Mouse (Mus musculus) kidney, postnatal 25 days (tissue): ENCODE data around the gene Morf4l1.

Experiments used
- DNase-seq, 2 experiments: peaks; one replicate each; pipeline ENCODE4 v3.0.0; 2021; ENCODE audit warnings: mixed read lengths in 2 of 2

Gene Morf4l1

DNA sequence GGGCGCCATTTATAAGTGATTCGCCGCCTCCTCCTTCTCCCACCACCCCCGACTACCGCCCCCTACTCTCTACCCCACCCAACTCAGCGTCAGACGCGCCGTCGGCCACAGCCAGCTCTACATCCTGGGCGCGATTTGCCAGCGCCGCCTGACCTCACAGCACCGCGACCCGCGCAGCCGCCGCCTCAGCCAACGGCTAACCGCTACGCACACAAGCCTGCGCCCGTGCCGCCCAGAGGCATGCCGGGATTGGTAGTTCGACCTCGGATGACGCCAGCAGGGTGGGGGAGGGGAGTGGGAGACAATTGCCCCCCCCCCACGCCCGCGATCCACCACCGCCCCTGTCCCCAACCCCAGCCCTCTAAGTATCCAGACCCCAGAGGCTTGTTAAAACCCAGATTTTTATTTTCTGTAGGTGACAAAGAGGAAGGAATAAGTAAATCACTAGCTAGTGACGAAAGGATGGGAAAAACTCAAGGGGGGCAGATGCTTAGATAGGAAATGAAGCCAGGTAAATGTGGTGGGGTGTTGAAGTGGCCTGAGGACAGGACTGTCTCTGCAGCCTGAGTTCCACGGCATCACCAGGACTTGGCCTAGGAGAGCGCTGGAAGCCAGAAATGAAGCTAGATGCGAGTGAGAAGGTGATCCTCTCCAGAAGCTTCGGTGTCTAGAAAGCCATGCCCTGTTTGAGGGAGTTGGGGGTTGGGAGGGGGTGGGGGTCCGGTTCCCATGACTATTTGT lies at the start of gene Morf4l1:
TSS of gene Morf4l1 (minus strand) at position 208 of the 741 bp plus-strand sequence.
- peak; percentile 97 to 99 for DNase-seq

DNA sequence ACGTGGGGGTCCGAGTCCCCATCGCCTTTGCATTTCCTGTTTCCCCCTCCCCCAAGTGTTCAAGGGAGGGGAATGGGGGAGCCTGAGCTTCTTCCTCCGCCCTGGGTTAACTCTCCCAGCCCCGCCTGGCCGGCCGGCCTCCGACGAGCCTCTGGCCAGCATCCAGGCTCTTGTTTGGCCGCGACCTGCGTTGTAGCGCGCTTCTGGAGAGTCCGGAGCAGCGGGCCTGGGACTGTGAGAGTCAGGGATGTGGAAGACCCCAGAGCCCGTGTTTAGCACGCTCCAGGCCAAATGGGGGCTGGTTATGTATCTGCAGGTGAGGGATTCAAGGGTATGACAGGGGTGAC lies 49.1 kb upstream of the Morf4l1 start:
- peak; percentile 59 to 63 for DNase-seq

DNA sequence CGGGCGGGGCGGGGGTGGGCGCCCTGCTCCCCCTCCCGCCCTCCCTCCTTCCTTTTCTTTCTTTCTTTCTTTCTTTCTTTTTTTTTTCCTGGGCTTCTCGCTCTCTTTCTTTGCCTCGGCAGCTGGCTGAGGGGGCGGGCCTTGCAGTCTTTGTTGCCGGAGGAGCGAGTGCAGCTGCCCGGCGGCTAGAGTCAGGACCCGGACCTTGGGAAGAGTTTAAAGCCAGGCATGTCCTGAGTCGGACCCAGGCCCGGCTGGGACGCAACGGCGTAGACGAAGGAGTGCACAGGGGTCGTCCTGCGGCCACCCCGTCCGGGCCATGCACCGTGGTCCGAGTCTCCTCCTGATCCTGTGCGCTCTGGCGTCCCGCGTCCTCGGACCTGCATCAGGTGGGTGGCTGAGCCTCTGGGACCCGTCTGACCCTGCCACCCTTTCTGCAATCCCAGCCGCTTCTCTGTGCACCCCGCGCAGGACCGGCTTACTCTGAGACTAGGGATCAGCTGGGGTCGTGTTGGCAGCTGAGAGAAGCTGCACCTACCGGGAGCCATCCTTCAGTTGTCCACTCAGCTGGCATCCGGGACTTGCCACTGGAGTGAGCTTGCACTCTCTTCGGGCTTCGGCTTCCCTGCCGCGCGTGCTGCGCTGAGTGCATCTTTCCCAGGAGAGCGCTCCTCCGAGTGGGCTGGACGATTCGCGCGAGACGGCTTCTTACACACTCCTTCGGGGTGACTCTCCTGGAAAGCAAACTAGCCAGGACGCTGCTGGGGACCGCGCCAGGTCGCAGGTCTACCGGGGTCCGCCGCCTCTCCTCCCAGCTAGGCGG lies 48.6 kb upstream of the Morf4l1 start, which contains the start of gene Adamts7:
TSS of gene Adamts7 (plus strand) at position 144 of the 823 bp plus-strand sequence.
- peak; percentile 40 to 66 for DNase-seq

DNA sequence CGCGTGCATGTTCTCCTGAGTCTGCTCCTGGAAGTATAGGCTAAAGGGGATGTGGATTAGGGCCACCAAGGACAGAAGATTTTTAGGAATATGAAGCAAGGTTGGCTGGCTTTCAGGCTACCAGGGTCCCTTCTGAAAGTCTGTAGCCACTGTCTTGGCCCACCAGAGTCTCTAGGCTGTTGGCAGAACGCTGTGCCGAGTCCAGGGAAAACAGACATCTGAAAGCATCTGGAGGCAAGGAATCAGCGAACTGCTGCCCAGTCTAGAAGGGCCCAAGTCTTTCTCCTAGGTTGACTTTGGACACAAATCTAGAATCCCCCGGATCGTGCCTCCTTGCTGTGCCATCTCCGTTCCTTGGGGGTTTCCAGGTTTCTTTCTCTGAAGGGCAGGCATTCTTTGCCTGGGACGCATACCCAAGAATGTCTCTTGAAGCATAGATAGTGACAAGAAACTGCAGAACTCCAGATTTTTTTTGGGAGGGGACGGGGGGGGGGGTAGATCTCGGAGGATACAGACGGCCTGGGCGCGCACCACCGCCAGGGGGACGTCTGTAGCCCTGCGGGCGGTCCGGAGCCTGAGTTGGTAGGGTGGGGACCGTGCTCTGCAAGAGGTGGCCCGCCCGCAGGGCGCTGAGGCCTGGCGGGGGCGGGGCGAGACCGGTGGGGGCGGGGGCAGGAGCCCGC lies 47.8 kb upstream of the Morf4l1 start:
- DNase-seq = peak; percentile 72 to 83

DNA sequence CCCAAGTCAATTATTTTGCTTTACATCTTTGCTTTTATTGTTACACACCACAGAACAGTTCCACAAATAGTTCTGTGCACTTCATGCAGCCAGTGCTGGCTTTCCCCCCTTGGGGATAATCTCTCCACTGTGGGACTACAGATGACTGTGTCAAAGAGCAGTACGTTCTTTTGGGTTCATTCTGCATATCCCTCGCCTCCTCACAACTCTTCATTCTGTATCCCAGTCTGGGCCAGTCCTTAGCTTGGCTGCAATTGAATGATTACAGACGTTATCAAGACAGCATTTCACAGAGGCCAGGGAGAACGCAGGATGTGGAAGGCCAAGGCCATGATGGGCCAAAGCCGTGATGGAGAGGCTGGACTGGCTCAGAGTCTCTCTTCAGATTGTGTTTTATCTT lies 32.3 kb upstream of the Morf4l1 start:
- DNase-seq = no peak

DNA sequence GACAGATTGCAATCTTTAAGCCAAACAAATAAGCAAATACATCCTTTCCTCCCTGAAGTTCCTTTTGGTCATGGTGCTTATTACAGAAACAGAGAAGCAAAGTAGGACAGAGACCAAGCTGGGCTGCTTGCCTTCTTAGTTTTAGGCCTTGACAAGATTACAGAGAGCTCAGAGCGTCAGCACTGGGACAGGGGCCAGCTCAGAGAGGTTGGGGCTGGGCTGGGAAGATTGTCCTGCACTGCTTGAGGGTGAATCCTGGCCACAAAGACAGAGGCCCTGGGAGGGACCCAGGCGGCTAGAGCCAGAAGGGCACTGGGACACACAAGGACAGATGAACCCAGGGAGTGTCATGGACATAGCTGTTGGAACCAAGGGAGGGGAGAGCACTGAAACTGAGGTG lies 31.2 kb upstream of the Morf4l1 start:
- DNase-seq = peak; percentile 37 to 54

DNA sequence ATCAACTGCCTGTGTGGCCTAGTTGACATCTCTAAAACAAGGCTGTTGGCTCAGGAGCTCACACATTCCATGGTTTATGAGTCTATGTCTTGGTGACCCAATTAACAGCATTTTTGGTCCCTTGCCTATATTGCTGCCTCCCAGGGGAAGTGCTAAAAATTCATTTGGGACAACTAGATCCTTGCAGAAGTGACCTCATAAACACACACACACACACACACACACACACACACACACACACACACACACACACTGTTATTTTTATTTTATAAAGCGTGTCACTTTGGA lies 22.0 kb upstream of the Morf4l1 start:
- peak in 1 of 2 experiments; percentile 50 for DNase-seq

DNA sequence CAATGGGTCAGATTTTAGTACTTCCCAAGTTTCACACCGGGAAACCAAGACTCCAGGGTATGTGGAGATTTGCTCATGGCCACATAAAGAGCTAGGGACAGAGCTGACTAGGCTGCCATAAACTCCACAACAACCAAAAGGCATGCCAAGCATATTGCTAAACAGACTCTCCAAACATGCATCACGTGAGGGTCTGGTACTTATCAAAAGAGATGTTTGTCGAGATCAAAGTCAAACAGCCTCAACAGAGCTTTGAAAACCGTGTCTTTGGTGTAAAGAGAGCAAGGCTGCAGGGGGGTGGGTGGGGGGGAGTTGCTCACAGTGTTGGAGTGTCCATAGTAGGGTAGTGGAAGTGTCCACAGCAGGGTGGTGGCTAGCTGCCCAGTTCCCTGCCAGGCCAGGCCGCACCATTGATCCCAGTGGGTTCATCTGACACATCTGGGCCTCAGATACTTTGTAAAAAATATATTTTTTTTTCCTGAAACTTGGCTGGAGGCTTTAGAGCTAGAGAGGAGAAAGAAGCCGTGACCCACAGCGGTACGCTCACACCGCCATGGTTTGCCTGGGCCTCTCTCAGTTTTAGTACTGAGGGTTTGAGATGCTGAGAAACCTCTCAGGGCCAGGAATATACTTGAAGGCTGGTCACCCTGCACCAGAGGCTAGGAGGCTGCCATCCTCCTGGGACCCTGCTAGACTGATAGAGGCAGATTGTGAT lies 21.5 kb upstream of the Morf4l1 start:
- DNase-seq = peak in 1 of 2 experiments; percentile 2

DNA sequence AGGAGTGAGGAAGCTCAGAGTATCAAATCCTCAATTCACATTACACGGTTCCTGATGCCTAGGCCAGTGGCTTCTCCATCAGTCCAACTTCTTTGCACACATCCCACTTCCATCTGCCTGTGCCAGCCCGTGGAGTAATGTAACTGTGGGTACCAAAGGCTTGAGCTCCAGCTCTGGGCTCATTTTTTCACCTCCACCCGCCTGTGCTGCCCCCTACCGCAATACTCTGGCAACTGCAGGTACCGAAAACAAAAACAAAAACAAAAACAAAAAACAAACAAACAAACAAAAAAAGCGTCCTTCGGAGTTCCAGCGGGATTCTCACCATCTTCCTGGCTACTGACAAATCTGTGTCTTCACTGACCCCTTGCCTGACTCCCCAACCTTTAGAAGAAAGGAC lies 20.9 kb upstream of the Morf4l1 start:
- no peak for DNase-seq

DNA sequence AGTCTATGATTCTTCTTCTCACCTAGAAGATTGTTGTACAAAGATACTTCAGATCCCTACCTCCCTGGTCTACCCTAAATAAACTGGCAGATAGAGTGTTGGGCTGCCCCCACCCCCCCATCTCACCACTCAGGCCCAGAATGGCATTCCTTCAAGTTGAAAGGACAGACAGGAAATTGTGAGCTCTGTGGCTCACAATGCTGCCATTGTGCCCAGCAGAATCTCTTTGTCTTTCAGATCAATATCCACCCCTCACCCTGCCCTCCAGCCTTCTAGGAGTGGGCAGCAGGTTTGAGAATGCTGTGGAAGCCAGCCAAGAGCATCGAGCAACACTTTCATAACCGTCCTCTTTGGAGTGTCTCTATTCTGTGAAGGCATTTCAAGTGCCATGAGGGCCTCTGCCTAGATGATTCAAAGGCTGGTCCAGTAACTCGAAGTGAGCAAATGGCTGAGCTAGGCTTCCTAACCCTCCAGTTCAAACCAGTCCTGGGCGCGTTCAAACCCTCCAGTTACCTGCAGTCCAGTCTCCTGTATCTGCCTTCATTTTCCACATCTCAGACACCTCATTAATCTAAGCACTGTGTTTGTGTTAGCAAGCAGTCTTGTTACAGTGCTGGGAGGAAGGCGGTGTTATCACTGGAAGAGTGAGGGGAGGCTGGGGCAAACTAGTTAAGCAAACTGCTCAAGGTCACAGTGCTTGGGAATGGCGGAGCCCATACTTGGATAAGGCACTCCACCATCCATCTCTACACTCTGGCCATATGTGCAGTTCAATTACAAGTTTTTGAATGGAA lies 19.2 kb upstream of the Morf4l1 start:
- no peak for DNase-seq

DNA sequence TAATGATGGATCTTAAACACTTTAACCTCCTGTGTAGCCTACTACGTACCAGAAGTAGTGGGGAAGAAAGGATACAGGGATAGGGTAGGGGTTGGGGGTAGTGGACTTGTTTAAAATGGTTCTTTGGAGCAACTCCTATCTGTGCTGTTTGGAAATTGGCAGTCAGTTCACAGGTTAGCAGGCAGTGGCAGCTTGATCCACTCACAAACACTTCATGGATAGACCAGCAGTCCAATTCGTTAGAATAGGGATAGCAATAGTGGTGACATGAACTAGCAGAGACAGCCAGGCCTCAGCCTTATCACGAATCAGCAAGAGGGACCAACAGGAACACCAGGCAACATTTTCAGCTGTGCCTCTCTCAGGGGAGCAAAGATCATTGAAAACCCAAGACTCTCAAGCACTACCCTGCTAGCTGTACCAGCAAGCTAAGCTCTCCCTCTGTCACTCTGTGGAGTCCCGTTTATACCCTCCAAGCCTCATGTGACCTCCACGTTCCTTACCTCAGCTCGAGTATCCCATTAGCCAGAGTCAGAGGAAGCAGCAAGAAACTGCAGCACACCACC lies 14.1 kb upstream of the Morf4l1 start:
- no peak for DNase-seq

DNA sequence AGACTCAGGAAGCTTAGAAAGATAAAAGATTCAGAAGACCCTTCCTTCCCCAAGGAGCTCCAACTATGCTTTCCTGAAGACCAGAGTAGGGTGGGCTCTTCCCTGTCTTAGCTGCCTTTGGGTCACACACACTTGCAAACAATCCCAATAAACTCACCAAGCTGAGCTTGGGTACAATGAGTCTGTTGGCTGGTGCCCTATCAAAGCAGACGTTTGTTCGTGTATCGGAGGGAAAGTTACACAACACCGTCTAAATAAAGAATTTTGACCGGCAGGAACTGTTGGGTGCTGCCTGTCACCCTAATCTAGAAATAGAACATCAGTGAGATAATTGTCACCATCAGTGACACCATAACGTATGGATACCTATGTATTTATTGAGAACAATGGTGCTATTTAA lies 12.6 kb upstream of the Morf4l1 start:
- no peak for DNase-seq

DNA sequence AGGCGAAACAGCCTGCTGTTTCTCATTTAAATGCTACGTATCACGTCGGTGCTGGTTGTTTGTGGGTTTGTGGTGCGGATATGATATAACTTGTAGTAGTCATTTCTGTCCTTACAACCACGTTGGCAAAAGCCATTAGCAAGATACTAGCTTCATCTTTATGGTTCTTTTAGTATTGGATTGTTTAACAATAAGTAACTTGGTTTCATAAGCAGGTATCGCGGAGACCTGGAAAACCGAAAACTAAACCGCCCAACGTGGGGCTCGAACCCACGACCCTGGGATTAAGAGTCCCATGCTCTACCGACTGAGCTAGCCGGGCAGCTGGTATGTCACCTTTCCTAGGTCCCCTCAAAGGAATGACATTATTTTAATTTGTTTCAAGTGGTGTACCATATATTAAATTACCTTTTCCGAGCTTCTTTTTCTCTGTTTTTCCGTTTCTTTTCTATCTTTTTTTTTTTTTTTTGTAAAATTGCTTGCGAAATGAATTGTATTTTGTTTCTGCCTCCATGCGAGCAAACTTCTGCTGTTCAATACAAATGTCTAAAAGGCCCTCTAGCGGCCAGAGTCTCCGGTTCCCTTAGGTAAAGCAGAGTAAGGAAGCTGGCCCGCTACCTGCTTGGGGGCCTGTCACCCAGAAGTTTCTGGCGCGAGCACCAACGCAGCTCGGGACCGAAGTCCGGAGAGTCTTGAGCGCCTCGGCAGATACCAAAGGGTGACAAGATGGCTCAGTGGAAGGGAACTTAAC lies 11.9 kb upstream of the Morf4l1 start:
- DNase-seq = peak; percentile 88 to 94

DNA sequence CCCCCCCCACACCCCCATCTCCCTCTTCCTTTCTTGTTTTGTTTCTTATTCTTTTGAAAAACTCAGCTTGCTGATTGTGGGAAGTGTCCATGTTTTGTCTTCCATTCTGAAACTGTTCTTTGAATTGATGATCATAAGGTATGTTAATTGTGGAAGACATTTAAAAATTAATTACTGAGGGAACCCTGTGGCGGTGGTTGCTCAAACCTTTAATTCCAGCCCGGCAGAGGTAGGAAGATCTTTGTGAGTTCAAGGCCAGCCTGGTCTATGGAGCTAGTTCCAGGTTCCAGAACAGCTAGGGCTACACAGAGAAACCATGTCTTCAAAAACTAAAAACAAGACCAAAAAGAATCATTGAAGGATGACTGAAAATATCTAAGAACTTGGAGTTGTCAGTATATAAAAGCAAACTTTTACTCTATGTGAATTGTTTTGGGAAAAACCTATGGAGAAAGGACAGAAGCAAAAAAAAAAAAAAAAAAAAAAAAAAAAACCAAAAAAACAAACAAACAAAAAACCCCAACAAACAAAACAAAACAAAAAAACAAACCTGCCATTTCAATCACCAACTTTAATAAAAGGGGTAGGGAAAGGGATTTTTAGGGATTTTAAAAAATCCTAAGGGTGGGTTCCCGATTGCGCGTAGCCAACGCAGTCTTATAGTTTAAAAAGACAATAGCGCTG lies 11.0 kb upstream of the Morf4l1 start:
- peak in 1 of 2 experiments; percentile 10 for DNase-seq

DNA sequence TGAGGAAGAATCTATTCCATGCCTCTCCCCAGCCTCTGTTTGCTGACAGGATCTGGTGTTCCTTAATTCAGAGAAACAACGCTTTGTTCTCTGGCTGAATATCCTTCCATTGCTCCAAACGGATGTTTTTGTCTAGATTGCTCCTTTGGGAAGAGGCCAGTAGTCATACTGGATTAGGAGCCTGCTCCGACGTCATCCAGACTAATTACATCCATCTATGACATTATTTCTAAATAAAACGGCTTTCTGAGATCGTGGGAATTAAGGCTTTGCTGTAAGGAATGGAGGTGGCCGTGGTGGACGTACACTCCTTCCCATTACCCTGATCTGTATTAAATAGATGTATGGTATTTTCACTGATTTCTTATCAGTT lies 10.3 kb upstream of the Morf4l1 start:
- DNase-seq = peak in 1 of 2 experiments; percentile 15

DNA sequence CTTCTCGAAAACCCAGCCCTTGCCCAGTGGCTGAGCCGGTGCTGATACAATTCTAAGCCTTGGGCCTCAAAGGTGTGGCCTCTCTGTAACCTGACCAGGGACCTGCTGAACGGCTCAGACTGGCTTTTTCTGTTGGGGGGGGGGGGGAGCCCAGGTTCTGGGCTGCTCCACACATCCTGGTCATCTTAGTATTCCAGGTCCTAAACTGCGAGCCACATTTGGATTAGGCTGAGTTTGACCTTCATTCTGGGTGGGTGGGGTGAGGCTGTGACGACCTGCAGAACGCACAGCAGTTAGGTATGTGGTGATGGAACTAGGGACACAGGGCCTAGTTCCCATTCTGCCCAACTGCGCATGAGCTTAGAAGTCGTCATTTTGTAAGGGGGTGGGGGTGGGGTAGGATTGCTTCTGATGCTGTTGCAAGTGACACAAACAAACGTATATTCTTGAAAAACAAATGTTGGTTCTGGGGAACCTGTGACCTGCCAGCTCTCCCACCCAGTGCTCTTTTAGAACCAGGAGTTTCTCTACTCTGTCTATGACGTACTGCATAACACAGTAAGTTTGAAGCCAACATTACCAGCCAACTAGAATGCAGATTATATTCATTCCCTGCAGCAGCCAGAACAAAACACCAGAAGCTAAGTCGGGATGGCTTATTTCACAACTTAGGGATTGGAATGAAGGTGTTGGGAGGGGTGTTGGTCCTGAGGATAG lies 9.7 kb upstream of the Morf4l1 start:
- DNase-seq = no peak

DNA sequence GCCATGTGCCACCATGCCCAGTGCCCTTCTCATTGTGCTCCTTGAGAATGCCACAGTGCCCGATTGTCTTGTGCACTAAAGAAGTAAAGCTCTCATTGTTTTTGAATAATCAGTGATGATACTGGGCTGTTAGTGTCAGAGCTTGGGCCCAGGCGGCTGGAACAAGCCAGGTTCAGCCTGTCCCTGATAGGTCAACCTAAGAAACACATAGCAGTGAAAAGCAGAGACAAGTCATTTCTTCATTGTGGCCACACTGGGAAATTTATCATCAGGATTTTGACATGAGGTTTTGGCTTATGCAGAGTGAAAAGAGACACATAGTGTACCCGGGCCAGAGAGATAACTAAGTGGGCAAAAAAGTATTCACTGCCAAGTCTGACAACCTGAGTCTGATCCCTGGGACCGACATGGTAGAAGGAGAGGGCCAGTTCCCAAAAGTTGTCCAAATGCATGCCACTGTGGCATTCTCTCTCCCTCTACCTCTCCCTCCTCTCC lies 7.7 kb upstream of the Morf4l1 start:
- no peak for DNase-seq

DNA sequence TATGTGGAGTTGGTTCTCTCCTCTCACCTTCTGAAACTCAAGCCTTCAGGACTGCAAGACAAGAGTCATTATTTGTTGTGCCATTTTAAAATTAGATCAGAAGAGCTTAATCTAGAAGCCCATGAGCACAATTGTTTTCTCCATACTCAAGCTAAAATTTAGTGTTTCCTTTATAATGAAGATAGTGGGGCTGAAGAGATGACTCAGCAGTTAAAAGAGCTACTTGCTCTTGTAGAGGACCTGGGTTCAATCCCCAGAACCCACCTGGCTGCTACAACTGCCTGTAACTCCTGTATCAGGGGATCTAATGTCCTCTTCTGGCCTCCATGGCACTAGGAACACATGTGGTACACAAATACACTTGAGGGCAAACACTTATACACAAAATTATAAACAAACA lies 2.7 kb upstream of the Morf4l1 start:
- no peak for DNase-seq

DNA sequence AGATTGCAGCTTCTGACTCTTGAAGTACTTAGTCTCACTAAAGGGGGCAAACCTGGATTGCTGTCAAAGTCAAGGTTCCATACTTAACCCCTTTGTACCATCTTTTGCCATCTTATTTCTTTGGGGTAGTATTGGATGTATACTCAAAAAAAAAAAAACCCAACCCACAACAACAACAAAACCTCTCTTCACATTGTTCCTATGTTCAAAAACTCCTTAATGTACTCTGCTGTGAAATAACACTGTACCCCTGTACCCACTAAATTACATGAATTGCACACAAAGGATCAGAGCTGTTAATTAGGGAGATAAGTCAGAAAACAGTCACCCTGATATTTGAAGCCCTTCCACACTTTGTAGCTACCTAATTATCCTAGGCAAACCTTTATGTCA lies 730 bp upstream of the Morf4l1 start:
- no peak for DNase-seq
